Mouse (Mus musculus) A20 (cell line): ENCODE results near the gene Pdia5.

Experiments
- DNase-seq: peaks from one replicate; pipeline ENCODE4 v3.0.0-alpha.2; 2011; ENCODE audit warnings: low read depth, low spot score

The Pdia5 gene

GRCm38 (mm10) chr16:35490231-35491070 lies at the start of gene Pdia5:
TSS of gene Pdia5 (minus strand) at chr16:35490873.
- DNase-seq = no peak

GRCm38 (mm10) chr16:35539041-35539440 lies 48.4 kb upstream of the Pdia5 start:
- no peak for DNase-seq

GRCm38 (mm10) chr16:35537651-35538050 lies 47.0 kb upstream of the Pdia5 start:
- no peak for DNase-seq

- DNase-seq = no peak
Measured at GRCm38 (mm10) chr16:35534630-35535029, 44.0 kb upstream of the Pdia5 start.

GRCm38 (mm10) chr16:35524200-35524599 lies 33.5 kb upstream of the Pdia5 start:
- no peak for DNase-seq

GRCm38 (mm10) chr16:35519245-35519644 lies 28.6 kb upstream of the Pdia5 start:
- no peak for DNase-seq

GRCm38 (mm10) chr16:35517976-35518951 lies 27.6 kb upstream of the Pdia5 start:
- no peak for DNase-seq

- no peak for DNase-seq
Measured at GRCm38 (mm10) chr16:35515977-35516612, 25.4 kb upstream of the Pdia5 start.

GRCm38 (mm10) chr16:35509331-35510070 lies 18.8 kb upstream of the Pdia5 start:
- no peak for DNase-seq

- no peak for DNase-seq
Measured at GRCm38 (mm10) chr16:35508581-35508980, 17.9 kb upstream of the Pdia5 start.

- no peak for DNase-seq
Measured at GRCm38 (mm10) chr16:35505786-35506185, 15.1 kb upstream of the Pdia5 start.

GRCm38 (mm10) chr16:35504266-35504665 lies 13.6 kb upstream of the Pdia5 start:
- no peak for DNase-seq

- no peak for DNase-seq
Measured at GRCm38 (mm10) chr16:35502456-35502855, 11.8 kb upstream of the Pdia5 start.

- DNase-seq = no peak
Measured at GRCm38 (mm10) chr16:35501106-35501760, 10.6 kb upstream of the Pdia5 start.

GRCm38 (mm10) chr16:35500342-35500741 lies 9.7 kb upstream of the Pdia5 start:
- DNase-seq = no peak

- DNase-seq = no peak
Measured at GRCm38 (mm10) chr16:35489793-35490192, 880 bp downstream of the Pdia5 start.

- DNase-seq = no peak
Measured at GRCm38 (mm10) chr16:35489066-35489718, 1.5 kb downstream of the Pdia5 start.

- DNase-seq = no peak
Measured at GRCm38 (mm10) chr16:35487776-35488175, 2.9 kb downstream of the Pdia5 start.

- DNase-seq = no peak
Measured at GRCm38 (mm10) chr16:35487056-35487455, 3.6 kb downstream of the Pdia5 start.

- no peak for DNase-seq
Measured at GRCm38 (mm10) chr16:35485711-35486110, 5.0 kb downstream of the Pdia5 start.
